In the genomic region with DNA sequence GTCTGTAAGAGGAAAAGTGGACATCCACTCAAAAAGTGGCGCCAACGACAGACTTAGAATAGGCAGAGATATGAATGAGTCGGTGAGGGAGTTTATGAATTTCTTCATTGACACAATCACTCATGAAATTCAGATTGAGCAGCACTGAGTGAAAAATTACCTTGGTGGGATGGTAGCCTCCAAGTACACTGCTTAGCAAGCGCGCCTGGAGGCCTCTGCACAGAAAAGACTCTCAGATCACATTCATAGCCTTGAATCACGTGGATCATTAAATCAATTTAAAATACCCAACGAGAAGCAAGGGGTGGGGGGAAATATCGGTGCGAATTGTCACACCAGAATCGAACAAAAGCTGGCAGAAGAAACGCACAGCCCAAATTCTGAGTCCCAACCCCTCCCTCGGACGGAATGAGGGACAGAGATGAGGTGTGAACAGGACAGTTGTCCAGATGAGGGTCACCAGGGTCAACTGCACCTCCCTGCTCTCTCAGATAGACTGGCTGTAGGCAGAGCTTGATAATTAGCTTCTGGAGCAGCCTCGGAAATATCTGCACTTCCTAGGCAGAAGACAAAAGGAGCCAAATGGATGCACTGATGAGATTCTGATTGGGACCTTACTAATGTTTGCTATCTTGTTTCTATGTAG, we compare ENCODE assay signal across 27 mouse cellular contexts.
DNase-seq lines count a peak whose midpoint lies in the region; ATAC-seq and TF ChIP-seq lines count a peak whose summit lies in the region.
"Had no signal": no experiment of that assay in that cellular context is flagged by ENCODE, and none has a peak within 500 bp of the region (broad histone marks: within the 10 kb centered on the region; RNA-seq: fewer than 3 reads in every experiment).

No protein-coding gene starts in this region.

- ATAC-seq in midbrain, embryonic 13.5 days: peak; percentile 62
- peak; percentile 62 for ATAC-seq in hindbrain, embryonic 13.5 days (ENCODE audit: low FRiP score)
- no peak; the same call in 1 of the 2 replicates for ATAC-seq in hindbrain, postnatal 0 days
- ATAC-seq in neural tube, embryonic 13.5 days (ENCODE audit: low read depth): peak; percentile 66
- ATAC-seq: CD4-positive, CD25-positive, alpha-beta regulatory T cell, adult 4 months; intestine, embryonic 15.5 days had no signal

- 73% methylated on average over 14 of the region's 14 CpGs for WGBS in midbrain, embryonic 13.5 days
- WGBS in midbrain, embryonic 10.5 days: 86% methylated on average over 14 of the region's 14 CpGs
- 49% methylated on average over 14 of the region's 14 CpGs for WGBS in hindbrain, embryonic 13.5 days
- 64% methylated on average over 14 of the region's 14 CpGs for WGBS in hindbrain, postnatal 0 days
- 49% methylated on average over 14 of the region's 14 CpGs for WGBS in neural tube, embryonic 13.5 days
- 81% methylated on average over 14 of the region's 14 CpGs for whole genome bisulfite sequencing in cerebellum, adult 2 months

- no peak overlapping the region for H3K27ac ChIP-seq in midbrain, embryonic 13.5 days
- H3K27ac ChIP-seq in midbrain, embryonic 10.5 days (replicated peaks): no peak overlapping the region
- peak overlapping the region; percentile 71 for H3K27ac ChIP-seq in hindbrain, embryonic 13.5 days
- H3K27ac ChIP-seq in hindbrain, postnatal 0 days: 0 out of 2 replicates have a peak overlapping the region, but pooled peaks have one; percentile 11
- H3K27ac ChIP-seq in neural tube, embryonic 13.5 days (replicated peaks): peak overlapping the region; percentile 66
- no peak overlapping the region for H3K27ac ChIP-seq in cerebellum, adult 2 months (ENCODE audit: insufficient read depth, low read length)
- H3K27ac ChIP-seq: embryonic facial prominence, embryonic 13.5 days; forebrain, embryonic 10.5 days; heart, embryonic 13.5 days; intestine, embryonic 15.5 days; liver, embryonic 14.5 days; stomach, embryonic 15.5 days had no signal

- TF ChIP-seq CTCF in hindbrain, postnatal 0 days (IDR thresholded peaks at IDR 0.05; ENCODE audit: low read depth): no peak
- no peak for TF ChIP-seq CTCF in cerebellum, adult 2 months (IDR thresholded peaks at IDR 0.05; ENCODE audit: borderline replicate concordance, insufficient read depth, low read depth, low read length)

- H3K9me3 ChIP-seq in midbrain, embryonic 13.5 days: no peaks in the 10 kb centered on the region
- H3K9me3 ChIP-seq in midbrain, embryonic 10.5 days (replicated peaks): no peaks in the 10 kb centered on the region
- no peaks in the 10 kb centered on the region for H3K9me3 ChIP-seq in hindbrain, embryonic 13.5 days
- H3K9me3 ChIP-seq in hindbrain, postnatal 0 days (ENCODE audit: low read length): no peaks in the 10 kb centered on the region
- H3K9me3 ChIP-seq in neural tube, embryonic 13.5 days: no peaks in the 10 kb centered on the region
- H3K9me3 ChIP-seq: embryonic facial prominence, embryonic 13.5 days; forebrain, embryonic 10.5 days; heart, embryonic 13.5 days; intestine, embryonic 15.5 days; stomach, embryonic 15.5 days had no signal

- no peak overlapping the region for H3K4me3 ChIP-seq in midbrain, embryonic 13.5 days (replicated peaks)
- H3K4me3 ChIP-seq in midbrain, embryonic 10.5 days: no peak overlapping the region
- H3K4me3 ChIP-seq in hindbrain, embryonic 13.5 days: no peak overlapping the region
- H3K4me3 ChIP-seq in hindbrain, postnatal 0 days (ENCODE audit: low read length): no peak overlapping the region
- no peak overlapping the region for H3K4me3 ChIP-seq in neural tube, embryonic 13.5 days
- no peak overlapping the region for H3K4me3 ChIP-seq in cerebellum, adult 2 months (replicated peaks; ENCODE audit: insufficient read depth, low read depth, low read length)
- H3K4me3 ChIP-seq: embryonic facial prominence, embryonic 13.5 days; forebrain, embryonic 10.5 days; heart, embryonic 13.5 days; intestine, embryonic 15.5 days; megakaryocyte, embryonic 14.5 days; stomach, embryonic 15.5 days had no signal

- DNase-seq in midbrain, embryonic 10.5 days (ENCODE audit: low spot score): no peak
- no peak for DNase-seq in hindbrain, postnatal 0 days (ENCODE audit: low spot score)
- DNase-seq in cerebellum, adult 2 months: no peak
- DNase-seq in cerebellum, adult 11-12 months: no peak
- no peak for DNase-seq in left cerebral cortex, adult 11 months (ENCODE audit: low spot score)
- DNase-seq: adrenal gland, adult 2 months; adrenal gland, postnatal 36 days; cerebellum, adult 9-10 months; cerebellum, postnatal 36 days; heart, postnatal 10 days; kidney, adult 8-10 months; kidney, postnatal 10 days; liver; lung, postnatal 36 days; retina, postnatal 1 day; right cerebral cortex, postnatal 14 days had no signal

- no peak overlapping the region for H3K9ac ChIP-seq in midbrain, embryonic 13.5 days (replicated peaks)
- H3K9ac ChIP-seq in hindbrain, embryonic 13.5 days: no peak overlapping the region
- H3K9ac ChIP-seq in hindbrain, postnatal 0 days (replicated peaks; ENCODE audit: low read length): no peak overlapping the region
- no peak overlapping the region for H3K9ac ChIP-seq in neural tube, embryonic 13.5 days
- H3K9ac ChIP-seq: embryonic facial prominence, embryonic 13.5 days; heart, embryonic 13.5 days; intestine, embryonic 15.5 days; liver, embryonic 14.5 days; stomach, embryonic 15.5 days had no signal

- peaks cover 3% of the 10 kb centered on the region; the same call in 1 of the 2 replicates for H3K27me3 ChIP-seq in midbrain, embryonic 13.5 days
- peaks cover 80% of the 10 kb centered on the region for H3K27me3 ChIP-seq in midbrain, embryonic 10.5 days (ENCODE audit: low read depth, poor library complexity, severe bottlenecking)
- H3K27me3 ChIP-seq in hindbrain, embryonic 13.5 days: peaks cover 5% of the 10 kb centered on the region; the same call in 1 of the 2 replicates
- H3K27me3 ChIP-seq in hindbrain, postnatal 0 days (ENCODE audit: insufficient read depth, low read length): no peaks in the 10 kb centered on the region
- H3K27me3 ChIP-seq in neural tube, embryonic 13.5 days: 0 out of 2 replicates have a peak, but pooled peaks cover 4% of the 10 kb centered on the region
- no peaks in the 10 kb centered on the region for H3K27me3 ChIP-seq in cerebellum, adult 2 months (ENCODE audit: control insufficient read depth, insufficient read depth, low read length)
- H3K27me3 ChIP-seq: embryonic facial prominence, embryonic 13.5 days; heart, embryonic 13.5 days; intestine, embryonic 15.5 days; megakaryocyte, embryonic 14.5 days; stomach, embryonic 15.5 days had no signal

- no peak for TF ChIP-seq POLR2A in cerebellum, adult 2 months (IDR thresholded peaks at IDR 0.05; ENCODE audit: borderline replicate concordance, insufficient read depth, low read length)

- H3K36me3 ChIP-seq in midbrain, embryonic 13.5 days: no peaks in the 10 kb centered on the region
- no peaks in the 10 kb centered on the region for H3K36me3 ChIP-seq in midbrain, embryonic 10.5 days
- H3K36me3 ChIP-seq in hindbrain, embryonic 13.5 days: no peaks in the 10 kb centered on the region
- no peaks in the 10 kb centered on the region for H3K36me3 ChIP-seq in hindbrain, postnatal 0 days (ENCODE audit: insufficient read depth, low read length)
- no peaks in the 10 kb centered on the region for H3K36me3 ChIP-seq in neural tube, embryonic 13.5 days
- H3K36me3 ChIP-seq: embryonic facial prominence, embryonic 13.5 days; forebrain, embryonic 10.5 days; heart, embryonic 13.5 days; intestine, embryonic 15.5 days; stomach, embryonic 15.5 days had no signal

- no peak overlapping the region for H3K4me2 ChIP-seq in midbrain, embryonic 13.5 days (replicated peaks)
- H3K4me2 ChIP-seq in hindbrain, embryonic 13.5 days: peak overlapping the region; percentile 34
- no peak overlapping the region for H3K4me2 ChIP-seq in hindbrain, postnatal 0 days (ENCODE audit: low read depth, low read length)
- no peak overlapping the region; the same call in none of the 2 replicates for H3K4me2 ChIP-seq in neural tube, embryonic 13.5 days
- H3K4me2 ChIP-seq: embryonic facial prominence, embryonic 13.5 days; heart, embryonic 13.5 days; intestine, embryonic 15.5 days; stomach, embryonic 15.5 days had no signal

- no peaks in the 10 kb centered on the region; the same call in 1 of the 2 replicates for H3K4me1 ChIP-seq in midbrain, embryonic 13.5 days (replicated peaks)
- H3K4me1 ChIP-seq in midbrain, embryonic 10.5 days: peaks cover 6% of the 10 kb centered on the region; the same call in 1 of the 2 replicates
- peaks cover 14% of the 10 kb centered on the region for H3K4me1 ChIP-seq in hindbrain, embryonic 13.5 days (replicated peaks)
- H3K4me1 ChIP-seq in hindbrain, postnatal 0 days (ENCODE audit: insufficient read depth, low read length): no peaks in the 10 kb centered on the region
- peaks cover 10% of the 10 kb centered on the region; the same call in 1 of the 2 replicates for H3K4me1 ChIP-seq in neural tube, embryonic 13.5 days (replicated peaks)
- H3K4me1 ChIP-seq in cerebellum, adult 2 months (ENCODE audit: control insufficient read depth, insufficient read depth, low read length): no peaks in the 10 kb centered on the region; the same call in 1 of the 2 replicates
- H3K4me1 ChIP-seq: intestine, embryonic 15.5 days; megakaryocyte, embryonic 14.5 days; stomach, embryonic 15.5 days had no signal

Comparison
In these comparisons a context has a peak if more than half of its experiments do, and no peak if none do; other contexts are left out.
1. H3K27ac ChIP-seq: peak in hindbrain, embryonic 13.5 days (single experiment), hindbrain, postnatal 0 days (single experiment) and neural tube, embryonic 13.5 days (single experiment); none in midbrain, embryonic 13.5 days (single experiment), midbrain, embryonic 10.5 days (single experiment) and cerebellum, adult 2 months (single experiment).